Mouse (Mus musculus) CH12.LX (cell line): Measurements from ENCODE around the gene Pabpn1l. TPM values are rescaled to one million over a fixed set of nuclear protein-coding genes. Genes with fewer than 3 reads are reported as not detected.
A peak's percentile ranks its signal among the peaks of the same experiment; 100 is the strongest.

Source experiments
- DNase-seq: peaks from one replicate; pipeline ENCODE4 v3.0.0-alpha.2; 2013; ENCODE audit errors: extremely low read depth
- H3K27ac ChIP-seq: 2 replicates; pipeline ENCODE4 v1.5.1; 2012; ENCODE audit warnings: low read depth, mild to moderate bottlenecking, control low read depth, moderate library complexity; ENCODE audit not compliant: insufficient read depth
- H3K27me3 ChIP-seq: replicated peaks from 2 replicates; pipeline ENCODE3; 2012; ENCODE audit warnings: inconsistent platforms
- H3K36me3 ChIP-seq, 2 experiments: replicated peaks in 1 of 2; 2 replicates each; pipeline versions ENCODE3 to v1.6.1; 2012; ENCODE audit warnings: inconsistent platforms in 1 of 2, low read length in 1 of 2, mild to moderate bottlenecking in 1 of 2, mixed read lengths in 1 of 2, moderate library complexity in 1 of 2; ENCODE audit not compliant: control insufficient read depth in 1 of 2, insufficient read depth in 1 of 2
- H3K4me1 ChIP-seq, 2 experiments: 2 replicates each; pipeline ENCODE4 v1.6.1; 2012; ENCODE audit warnings: inconsistent platforms in 1 of 2, moderate library complexity in 1 of 2; ENCODE audit not compliant: insufficient read depth in 2 of 2, control insufficient read depth in 1 of 2
- H3K4me2 ChIP-seq: 2 replicates; pipeline ENCODE4 v1.6.1; 2012; ENCODE audit warnings: low read depth, mild to moderate bottlenecking, control low read depth; ENCODE audit not compliant: poor library complexity, insufficient read depth, severe bottlenecking
- H3K4me3 ChIP-seq, 3 experiments: fragments of 150-350 bp in 1 of 3; sonication (generic) in 1 of 3; replicated peaks in 1 of 3; 2 replicates each; pipeline versions ENCODE3 to v1.5.1; 2011 to 2012; ENCODE audit warnings: low read depth in 2 of 3, low read length in 2 of 3, mild to moderate bottlenecking in 2 of 3, moderate library complexity in 2 of 3, control low read depth in 1 of 3, improper control_type of control experiment in 1 of 3, inconsistent platforms in 1 of 3, mixed read lengths in 1 of 3; ENCODE audit not compliant: poor library complexity in 1 of 3
- H3K79me2 ChIP-seq: replicated peaks from 2 replicates; pipeline ENCODE4 v1.6.1; 2012; ENCODE audit warnings: mild to moderate bottlenecking, moderate library complexity; ENCODE audit not compliant: control insufficient read depth, poor library complexity, insufficient read depth, severe bottlenecking; ENCODE audit errors: extremely low read depth
- H3K9ac ChIP-seq: 2 replicates; pipeline ENCODE4 v1.6.1; 2012; ENCODE audit warnings: low read depth, mild to moderate bottlenecking, control low read depth, moderate library complexity; ENCODE audit not compliant: insufficient read depth
- H3K9me3 ChIP-seq: replicated peaks from 2 replicates; pipeline ENCODE3; 2012; ENCODE audit warnings: low read length, inconsistent platforms, mixed read lengths
- CTCF ChIP-seq, 2 experiments: IDR thresholded peaks in 1 of 2; conservative IDR thresholded peaks in 1 of 2; 2 replicates each; pipeline ENCODE4 v1.5.1; 2011 to 2012; ENCODE audit warnings: low read depth in 2 of 2, low read length in 2 of 2, improper control_type of control experiment in 1 of 2, inconsistent platforms in 1 of 2, mild to moderate bottlenecking in 1 of 2, moderate library complexity in 1 of 2
- E2F4 ChIP-seq: IDR thresholded peaks from 2 replicates; pipeline ENCODE4 v1.6.1; 2011; ENCODE audit warnings: low read depth, low read length, improper control_type of control experiment; ENCODE audit not compliant: insufficient replicate concordance
- GABPA ChIP-seq: IDR thresholded peaks from 2 replicates; pipeline ENCODE4 v1.6.1; 2012; ENCODE audit warnings: low read depth, low read length, improper control_type of control experiment, inconsistent platforms; ENCODE audit not compliant: insufficient replicate concordance
- IRF4 ChIP-seq: IDR thresholded peaks from 2 replicates; pipeline ENCODE4 v1.6.1; 2014; ENCODE audit warnings: low read depth, mild to moderate bottlenecking, inconsistent platforms, low read length, improper control_type of control experiment
- MAFK ChIP-seq: IDR thresholded peaks from 2 replicates; pipeline ENCODE4 v1.6.1; 2011; ENCODE audit warnings: low read length, improper control_type of control experiment; ENCODE audit not compliant: insufficient replicate concordance
- MAX ChIP-seq: IDR thresholded peaks from 2 replicates; pipeline ENCODE4 v1.6.1; 2011; ENCODE audit warnings: low read length, improper control_type of control experiment
- MAZ ChIP-seq: IDR thresholded peaks from 2 replicates; pipeline ENCODE4 v1.6.1; 2012; ENCODE audit warnings: low read depth, mild to moderate bottlenecking, inconsistent platforms, low read length, improper control_type of control experiment, moderate library complexity
- MEF2A ChIP-seq: IDR thresholded peaks from 2 replicates; pipeline ENCODE4 v1.6.1; 2014; ENCODE audit warnings: low read depth, mild to moderate bottlenecking, inconsistent platforms, low read length, improper control_type of control experiment, borderline replicate concordance
- MXI1 ChIP-seq: IDR thresholded peaks from 2 replicates; pipeline ENCODE4 v1.6.1; 2011; ENCODE audit warnings: mild to moderate bottlenecking, low read depth, low read length, improper control_type of control experiment
- MYC ChIP-seq: IDR thresholded peaks from 2 replicates; pipeline ENCODE4 v1.6.1; 2011; ENCODE audit warnings: low read depth, mild to moderate bottlenecking, improper control_type of control experiment, low read length
- PAX5 ChIP-seq: IDR thresholded peaks from 2 replicates; pipeline ENCODE4 v1.6.1; 2012; ENCODE audit warnings: low read length, inconsistent platforms, mixed read lengths
- RAD21 ChIP-seq: IDR thresholded peaks from 2 replicates; pipeline ENCODE4 v1.6.1; 2011; ENCODE audit warnings: low read depth, mild to moderate bottlenecking, low read length, improper control_type of control experiment, moderate library complexity
- SMC3 ChIP-seq: IDR thresholded peaks from 2 replicates; pipeline ENCODE4 v1.6.1; 2011; ENCODE audit warnings: low read depth, low read length, improper control_type of control experiment
- TCF12 ChIP-seq: IDR thresholded peaks from 2 replicates; pipeline ENCODE4 v1.6.1; 2014; ENCODE audit warnings: low read depth, mild to moderate bottlenecking, inconsistent platforms, low read length, improper control_type of control experiment
- USF1 ChIP-seq: IDR thresholded peaks from 2 replicates; pipeline ENCODE4 v1.6.1; 2014; ENCODE audit warnings: low read depth, mild to moderate bottlenecking, inconsistent platforms, low read length, improper control_type of control experiment
- USF2 ChIP-seq: conservative IDR thresholded peaks from 2 replicates; pipeline ENCODE4 v1.6.1; 2011; ENCODE audit warnings: low read depth, low read length, improper control_type of control experiment
- ZKSCAN1 ChIP-seq: IDR thresholded peaks from 2 replicates; pipeline ENCODE4 v1.6.1; 2012; ENCODE audit warnings: low read depth, inconsistent platforms, low read length, improper control_type of control experiment, borderline replicate concordance
- ZMIZ1 ChIP-seq: IDR thresholded peaks from 2 replicates; pipeline ENCODE4 v1.6.1; 2012; ENCODE audit warnings: low read depth, mild to moderate bottlenecking, inconsistent platforms, low read length, improper control_type of control experiment
- ZNF384 ChIP-seq: IDR thresholded peaks from 2 replicates; pipeline ENCODE4 v1.6.1; 2012; ENCODE audit warnings: low read depth, low read length, improper control_type of control experiment, inconsistent platforms
- dilution Hi-C: fragments of 300-500 bp; cut with MboI; formaldehyde crosslinking; loops from 2 replicates; pipeline ENCODE4 v1.14.3; 2020; ENCODE audit warnings: low sequenced_read_pairs; ENCODE audit not compliant: extremely low pct_unique_long_range_greater_than_20kb, extremely low pct_ligation_motif_present
- in situ Hi-C: fragments of 300-500 bp; cut with MboI; formaldehyde crosslinking; loops from 3 replicates; pipeline ENCODE4 v1.14.3; 2019; ENCODE audit warnings: low sequenced_read_pairs, low pct_ligation_motif_present, low pct_unique_long_range_greater_than_20kb, mixed read lengths
- polyA plus RNA-seq: library from polyadenylated mRNA; unstranded; fragments of >175 nt; gene quantifications from 2 replicates; pipeline ENCODE4 v1.2.1, GENCODE M21; 2012; ENCODE audit warnings: low read depth; ENCODE audit not compliant: insufficient read length
- total RNA-seq, 2 experiments: library from RNA; depleted of rRNA; stranded (reverse); fragments of 300-350 nt in 1 of 2; fragments of >200 nt in 1 of 2; gene quantifications; 2 replicates each; pipeline ENCODE4 v1.2.3; 2012 to 2014

Gene Pabpn1l
- total and polyA plus RNA-seq, 3 experiments, result not detected

DNA sequence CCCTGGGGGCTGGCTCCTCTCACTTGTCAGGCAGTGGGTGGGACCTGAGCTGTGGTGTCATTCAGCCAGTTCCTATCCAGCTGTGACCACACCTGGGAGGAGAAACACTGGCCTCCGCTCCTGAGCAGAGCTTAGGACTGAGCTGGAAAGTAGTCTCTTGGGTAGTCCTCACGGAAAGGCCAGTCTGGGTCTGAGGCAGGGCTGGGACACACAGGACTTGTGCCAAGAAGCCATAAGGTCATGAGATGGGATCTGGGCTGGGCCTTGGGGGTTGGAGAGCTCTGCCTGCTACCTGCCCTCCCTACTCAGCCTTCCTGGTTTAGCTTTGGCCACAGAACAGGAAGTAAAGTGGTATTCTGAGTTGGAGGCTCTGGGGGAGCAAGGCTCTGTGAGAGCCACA is 4.4 kb upstream of the Pabpn1l start:
- in situ Hi-C loops (no loop called here), dilution Hi-C loops (no loop called here)
- H3K4me1 ChIP-seq, result peaks cover 10 to 36% of the 10 kb centered on the region in 2 experiments
- TF ChIP-seq IRF4 (no peak), TCF12 (peak; percentile 13; the same call in 1 of the 2 replicates)
- H3K27me3 ChIP-seq, result no peaks in the 10 kb centered on the region
- H3K4me3 ChIP-seq, result no peak overlapping the region
- no peaks in the 10 kb centered on the region for H3K79me2 ChIP-seq
- H3K9me3 ChIP-seq, result no peaks in the 10 kb centered on the region
- no peak overlapping the region for H3K4me2 ChIP-seq
- H3K36me3 ChIP-seq, result peaks cover 24 to 41% of the 10 kb centered on the region in 2 experiments
- no peak overlapping the region for H3K27ac ChIP-seq
- DNase-seq, result peak; percentile 35
- no peak overlapping the region for H3K9ac ChIP-seq

DNA sequence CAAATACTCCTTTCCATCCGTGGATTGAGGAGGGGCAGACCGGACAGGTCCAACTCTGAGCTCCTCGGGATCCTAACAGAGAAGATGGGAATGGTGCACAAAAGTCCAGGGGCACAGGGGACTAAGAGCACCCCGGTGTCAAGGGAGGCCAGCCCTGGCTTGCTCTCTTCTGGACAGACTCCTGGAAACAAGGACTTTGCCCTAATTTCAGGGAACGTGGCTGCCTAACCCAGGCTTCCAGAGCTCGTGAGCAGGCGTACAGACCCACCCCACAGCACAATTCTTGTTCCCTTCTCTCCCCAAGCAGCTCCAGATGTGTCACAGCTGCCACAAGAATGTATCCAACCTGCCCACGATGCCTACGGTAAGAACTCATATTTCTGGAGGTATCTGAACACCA is 3.3 kb upstream of the Pabpn1l start:
- H3K4me1 ChIP-seq, result peaks cover 10 to 37% of the 10 kb centered on the region in 2 experiments
- H3K4me3 ChIP-seq, result no peak overlapping the region
- dilution Hi-C loops, result no loop called here
- peaks cover 19 to 35% of the 10 kb centered on the region in 2 experiments for H3K36me3 ChIP-seq
- H3K27ac ChIP-seq, result no peak overlapping the region
- TF ChIP-seq CTCF (conservative IDR thresholded peaks at IDR 0.05 in 1 of 2, IDR thresholded peaks at IDR 0.05 in 1 of 2; ENCODE audit: low read depth in 2 of 2, low read length in 2 of 2) (no peak), SMC3 (no peak), IRF4 (no peak), MAZ (no peak), PAX5 (no peak), USF1 (no peak), ZMIZ1 (no peak), MXI1 (no peak), ZKSCAN1 (no peak), ZNF384 (no peak), USF2 (no peak), MAFK (no peak), MYC (no peak), RAD21 (no peak), MAX (no peak), E2F4 (no peak), GABPA (no peak), MEF2A (no peak)
- no peaks in the 10 kb centered on the region for H3K9me3 ChIP-seq
- H3K79me2 ChIP-seq, result no peaks in the 10 kb centered on the region
- in situ Hi-C loops, result no loop called here
- no peak overlapping the region for H3K4me2 ChIP-seq
- H3K9ac ChIP-seq, result no peak overlapping the region
- no peak for DNase-seq
- no peaks in the 10 kb centered on the region for H3K27me3 ChIP-seq
